Mouse (Mus musculus): ENCODE measurements around the gene Aldh3b2. TPM values are rescaled to one million over a fixed set of nuclear protein-coding genes. Genes with fewer than 3 reads are reported as not detected.
A peak's percentile ranks its signal among the peaks of the same experiment; 100 is the strongest.

Aldh3b2 gene
- total RNA-seq, 2 experiments from 2014 or later, result 0.81 to 1.2 TPM

- DNase-seq (ENCODE audit: extremely low spot score in 1 of 2, low spot score in 1 of 2), result no peak
These were observed 11.5 kb downstream of the Aldh3b2 start for GRCm38 (mm10) chr19:3983527-3984200.

GRCm38 (mm10) chr19:3985261-3985681 lies 13.1 kb downstream of the Aldh3b2 start:
- DNase-seq (ENCODE audit: extremely low spot score in 1 of 2, low spot score in 1 of 2), result no peak

- DNase-seq (ENCODE audit: extremely low spot score in 1 of 2, low spot score in 1 of 2), result peak in 1 of 2 experiments; percentile 29
These were observed 14.2 kb downstream of the Aldh3b2 start, which contains the start of gene Acy3 for GRCm38 (mm10) chr19:3986334-3986733. TSS of gene Acy3 (plus strand) at chr19:3986570.

GRCm38 (mm10) chr19:3988066-3988465 lies 15.9 kb downstream of the Aldh3b2 start:
- DNase-seq (ENCODE audit: extremely low spot score in 1 of 2, low spot score in 1 of 2), result no peak

GRCm38 (mm10) chr19:3988750-3989149 lies 16.6 kb downstream of the Aldh3b2 start:
- DNase-seq (ENCODE audit: extremely low spot score in 1 of 2, low spot score in 1 of 2), result no peak

GRCm38 (mm10) chr19:3990804-3991203 lies 18.7 kb downstream of the Aldh3b2 start:
- no peak for DNase-seq (ENCODE audit: extremely low spot score in 1 of 2, low spot score in 1 of 2)

- DNase-seq (ENCODE audit: extremely low spot score in 1 of 2, low spot score in 1 of 2), result no peak
These were observed 19.4 kb downstream of the Aldh3b2 start for GRCm38 (mm10) chr19:3991562-3991961.

GRCm38 (mm10) chr19:3991966-3992365 lies 19.8 kb downstream of the Aldh3b2 start:
- no peak for DNase-seq (ENCODE audit: extremely low spot score in 1 of 2, low spot score in 1 of 2)

- DNase-seq (ENCODE audit: extremely low spot score in 1 of 2, low spot score in 1 of 2), result no peak
These were observed 20.3 kb downstream of the Aldh3b2 start, which contains the start of gene Tbx10 for GRCm38 (mm10) chr19:3992416-3992815. TSS of gene Tbx10 (plus strand) at chr19:3992752.

GRCm38 (mm10) chr19:3994932-3995331 lies 22.8 kb downstream of the Aldh3b2 start:
- no peak for DNase-seq (ENCODE audit: extremely low spot score in 1 of 2, low spot score in 1 of 2)

GRCm38 (mm10) chr19:3995505-3995904 lies 23.4 kb downstream of the Aldh3b2 start:
- DNase-seq (ENCODE audit: extremely low spot score in 1 of 2, low spot score in 1 of 2), result no peak

- no peak for DNase-seq (ENCODE audit: extremely low spot score in 1 of 2, low spot score in 1 of 2)
These were observed 24.0 kb downstream of the Aldh3b2 start for GRCm38 (mm10) chr19:3996106-3996505.

GRCm38 (mm10) chr19:3996747-3997146 lies 24.6 kb downstream of the Aldh3b2 start:
- DNase-seq (ENCODE audit: extremely low spot score in 1 of 2, low spot score in 1 of 2), result no peak

- no peak for DNase-seq (ENCODE audit: extremely low spot score in 1 of 2, low spot score in 1 of 2)
These were observed 25.1 kb downstream of the Aldh3b2 start for GRCm38 (mm10) chr19:3997231-3997630.

GRCm38 (mm10) chr19:3998335-3998734 lies 26.2 kb downstream of the Aldh3b2 start:
- no peak for DNase-seq (ENCODE audit: extremely low spot score in 1 of 2, low spot score in 1 of 2)

GRCm38 (mm10) chr19:3999121-3999730 lies 27.1 kb downstream of the Aldh3b2 start:
- DNase-seq (ENCODE audit: extremely low spot score in 1 of 2, low spot score in 1 of 2), result no peak

- DNase-seq (ENCODE audit: extremely low spot score in 1 of 2, low spot score in 1 of 2), result peak; percentile 83 to 96
These were observed 28.2 kb downstream of the Aldh3b2 start, which contains the start of the genes Nudt8 and Gm49405 for GRCm38 (mm10) chr19:4000119-4000900. TSS of gene Nudt8 (plus strand) at chr19:4000580. TSS of gene Gm49405 (plus strand) at chr19:4000626.

- DNase-seq (ENCODE audit: extremely low spot score in 1 of 2, low spot score in 1 of 2), result no peak
These were observed 28.9 kb downstream of the Aldh3b2 start for GRCm38 (mm10) chr19:4000949-4001525.

- DNase-seq (ENCODE audit: extremely low spot score in 1 of 2, low spot score in 1 of 2), result no peak
These were observed 29.6 kb downstream of the Aldh3b2 start for GRCm38 (mm10) chr19:4001752-4002151.

GRCm38 (mm10) chr19:4003112-4003511 lies 31.0 kb downstream of the Aldh3b2 start, which contains the start of gene Doc2g:
TSS of gene Doc2g (plus strand) at chr19:4003313.
- no peak for DNase-seq (ENCODE audit: extremely low spot score in 1 of 2, low spot score in 1 of 2)

- no peak for DNase-seq (ENCODE audit: extremely low spot score in 1 of 2, low spot score in 1 of 2)
These were observed 31.5 kb downstream of the Aldh3b2 start for GRCm38 (mm10) chr19:4003641-4004040.
